Mouse (Mus musculus) bone marrow macrophage, adult 2 months (primary cell): Measurements from ENCODE around the gene Mapk6. TPM values are rescaled to one million over a fixed set of nuclear protein-coding genes. Genes with fewer than 3 reads are reported as not detected.
A peak's percentile ranks its signal among the peaks of the same experiment; 100 is the strongest.

ENCODE experiments used
- H3K27ac ChIP-seq: 2 replicates; pipeline ENCODE4 v1.5.1; 2012; ENCODE audit warnings: low read depth, low read length; ENCODE audit not compliant: insufficient read depth
- H3K4me1 ChIP-seq: 2 replicates; pipeline ENCODE4 v1.6.1; 2012; ENCODE audit warnings: low read length; ENCODE audit not compliant: control insufficient read depth, insufficient read depth
- H3K4me3 ChIP-seq: 2 replicates; pipeline ENCODE4 v1.5.1; 2012; ENCODE audit warnings: mild to moderate bottlenecking, low read length, moderate library complexity; ENCODE audit not compliant: insufficient read depth
- CTCF ChIP-seq: IDR thresholded peaks from 2 replicates; pipeline ENCODE4 v1.5.1; 2012; ENCODE audit warnings: low read depth, mild to moderate bottlenecking, low read length, moderate library complexity
- POLR2A ChIP-seq: IDR thresholded peaks from 2 replicates; pipeline ENCODE4 v1.6.1; 2012; ENCODE audit warnings: mild to moderate bottlenecking, low read depth, low read length, borderline replicate concordance
- polyA plus RNA-seq: library from polyadenylated mRNA; stranded (reverse); fragments of >200 nt; gene quantifications from 2 replicates; pipeline ENCODE4 v1.2.4, GENCODE M21; 2012; ENCODE audit not compliant: missing spikeins, insufficient read depth, insufficient read length

Mapk6 gene
- polyA plus RNA-seq, 1 experiment = 39.7 TPM

GRCm38 (mm10) chr9:75407803-75408202 lies 2.0 kb downstream of the Mapk6 start:
- H3K4me3 ChIP-seq = peak overlapping the region; percentile 29
- no peak for TF ChIP-seq CTCF
- no peak for TF ChIP-seq POLR2A
- H3K4me1 ChIP-seq = peaks cover 60% of the 10 kb centered on the region
- peak overlapping the region; percentile 90 for H3K27ac ChIP-seq

DNA sequence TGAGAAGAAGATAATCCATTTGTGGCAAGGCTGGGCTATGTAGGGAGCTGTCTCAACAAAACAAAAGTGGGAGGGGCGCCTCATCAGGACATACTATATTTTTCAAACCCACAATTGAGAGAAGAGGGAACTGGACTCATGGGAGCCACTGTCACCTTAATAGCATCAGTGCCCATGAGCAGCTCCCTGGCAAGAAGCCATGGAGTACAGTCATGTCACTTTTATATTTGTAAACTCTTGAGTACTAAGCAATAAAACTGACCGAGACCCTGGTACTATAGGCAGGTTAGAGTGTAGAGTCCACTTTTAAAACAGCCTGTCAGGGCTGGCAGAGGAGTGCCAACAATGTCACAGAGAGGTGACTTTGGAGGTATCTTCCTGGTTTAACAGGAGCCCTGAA lies 3.7 kb downstream of the Mapk6 start:
- no peak for TF ChIP-seq CTCF
- TF ChIP-seq POLR2A = no peak
- peaks cover 59% of the 10 kb centered on the region for H3K4me1 ChIP-seq
- H3K4me3 ChIP-seq = no peak overlapping the region
- no peak overlapping the region for H3K27ac ChIP-seq

DNA sequence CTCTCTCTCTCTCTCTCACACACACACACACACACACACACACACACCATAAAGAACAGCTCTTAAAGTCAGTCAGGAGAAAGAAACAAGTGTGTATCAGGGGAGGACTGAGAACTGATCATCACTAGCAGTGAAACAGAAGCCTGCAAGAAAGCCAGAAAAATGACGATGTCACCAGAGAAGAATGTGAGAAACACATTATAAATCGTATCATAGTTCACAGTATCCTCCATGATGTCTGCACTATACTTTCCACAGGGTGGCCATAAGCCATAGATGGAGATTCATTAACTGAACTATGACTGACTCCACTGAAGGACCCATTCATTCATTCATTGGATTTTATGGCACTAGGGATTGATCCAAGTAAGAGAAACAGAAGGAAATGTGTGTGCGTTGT lies 6.3 kb downstream of the Mapk6 start:
- no peak for TF ChIP-seq POLR2A
- no peak for TF ChIP-seq CTCF
- Histone ChIP-seq H3K4me3 (no peak overlapping the region), H3K4me1 (peaks cover 55% of the 10 kb centered on the region), H3K27ac (no peak overlapping the region)

GRCm38 (mm10) chr9:75401593-75402504 lies 8.0 kb downstream of the Mapk6 start:
- Histone ChIP-seq H3K4me3 (no peak overlapping the region), H3K27ac (no peak overlapping the region), H3K4me1 (peaks cover 50% of the 10 kb centered on the region)
- TF ChIP-seq CTCF (no peak), POLR2A (no peak)

GRCm38 (mm10) chr9:75400639-75401038 lies 9.2 kb downstream of the Mapk6 start:
- H3K4me1 ChIP-seq = peaks cover 39% of the 10 kb centered on the region
- TF ChIP-seq CTCF (no peak), POLR2A (no peak)
- no peak overlapping the region for H3K4me3 ChIP-seq
- no peak overlapping the region for H3K27ac ChIP-seq

GRCm38 (mm10) chr9:75399069-75399468 lies 10.7 kb downstream of the Mapk6 start:
- peaks cover 25% of the 10 kb centered on the region for H3K4me1 ChIP-seq
- H3K4me3 ChIP-seq = no peak overlapping the region
- H3K27ac ChIP-seq = no peak overlapping the region
- TF ChIP-seq CTCF (no peak), POLR2A (no peak)

DNA sequence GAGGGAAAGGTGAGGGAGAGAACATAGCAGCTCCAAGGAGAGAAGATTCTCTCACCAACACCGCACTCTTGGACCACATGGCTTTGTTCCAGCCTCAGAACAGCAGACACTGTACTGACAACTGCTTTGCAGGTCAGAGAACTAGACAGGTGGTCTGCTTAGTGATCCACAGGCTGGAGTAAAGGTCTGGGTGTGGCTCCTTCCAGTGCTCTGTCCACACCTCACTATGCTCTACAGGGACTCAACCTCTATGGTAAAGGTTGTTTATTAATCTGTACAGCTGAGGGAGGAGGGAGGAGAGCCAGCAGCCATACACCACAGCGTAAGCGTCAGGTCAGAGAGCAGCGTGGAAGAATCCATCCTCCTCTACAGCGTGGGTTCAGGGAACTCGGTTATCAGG lies 13.8 kb downstream of the Mapk6 start:
- TF ChIP-seq POLR2A (no peak), CTCF (no peak)
- Histone ChIP-seq H3K4me3 (no peak overlapping the region), H3K4me1 (peaks cover 1% of the 10 kb centered on the region; the same call in 1 of the 2 replicates), H3K27ac (no peak overlapping the region)

- H3K4me3 ChIP-seq = no peak overlapping the region
- H3K4me1 ChIP-seq = no peaks in the 10 kb centered on the region
- no peak overlapping the region for H3K27ac ChIP-seq
- TF ChIP-seq POLR2A = no peak
- TF ChIP-seq CTCF = no peak
Observed at GRCm38 (mm10) chr9:75393251-75393650, 16.6 kb downstream of the Mapk6 start.

DNA sequence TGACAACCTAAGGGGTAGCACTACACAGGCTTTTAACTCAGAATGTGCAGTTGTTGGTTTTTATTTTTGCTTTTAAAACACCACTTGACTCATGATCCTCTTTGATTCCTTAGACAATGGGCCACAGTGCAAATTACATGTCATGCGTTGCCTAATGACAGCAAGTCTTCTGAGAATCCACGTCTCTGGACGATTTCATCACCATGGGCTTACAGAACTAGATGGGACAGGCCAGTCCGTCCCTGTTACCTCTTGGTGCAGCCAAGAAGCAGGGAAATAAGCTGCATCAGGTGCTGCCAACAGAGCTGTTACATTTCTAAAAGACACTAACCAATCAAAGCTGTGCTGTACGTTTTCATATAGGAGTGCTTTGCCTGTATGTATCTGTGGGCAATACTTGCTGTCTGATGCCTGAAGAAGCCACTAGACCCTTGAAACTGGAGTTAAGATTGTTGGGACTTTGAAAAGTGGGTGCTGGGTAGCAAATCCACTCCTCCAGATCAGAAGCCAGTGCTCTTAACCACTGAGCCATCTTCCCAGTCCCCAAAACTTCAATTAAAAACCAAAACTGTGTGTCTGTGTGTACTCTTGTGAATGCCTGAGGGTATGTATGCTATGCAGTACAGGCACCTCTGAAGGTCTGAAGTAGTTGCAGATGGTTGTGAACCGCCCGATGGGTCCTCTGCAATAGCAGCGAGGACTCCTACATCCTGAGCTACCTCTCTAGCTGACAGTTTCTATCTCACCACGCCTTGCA lies 24.4 kb downstream of the Mapk6 start:
- H3K27ac ChIP-seq = no peak overlapping the region
- TF ChIP-seq POLR2A = no peak
- TF ChIP-seq CTCF = no peak
- H3K4me1 ChIP-seq = peaks cover 2% of the 10 kb centered on the region; the same call in 1 of the 2 replicates
- H3K4me3 ChIP-seq = no peak overlapping the region
